Mouse (Mus musculus) limb, embryonic 12.5 days (tissue): Measurements from ENCODE around the gene Tyw5. TPM values are rescaled to one million over a fixed set of nuclear protein-coding genes. Genes with fewer than 3 reads are reported as not detected.

Source experiments
- ATAC-seq: fragments of 200-750 bp; cut with Nextera tagmentation; 2 replicates; pipeline ENCODE4 v1.8.0; 2017; ENCODE audit warnings: low read depth, moderate TSS enrichment; ENCODE audit not compliant: insufficient number of reproducible peaks, insufficient read depth, low FRiP score, low TSS enrichment
- H3K27ac ChIP-seq: fragments of 300-500 bp; sonication (generic); 2 replicates; pipeline ENCODE4 v1.5.1; 2016; ENCODE audit warnings: mild to moderate bottlenecking, moderate library complexity
- H3K27me3 ChIP-seq: fragments of 300-500 bp; sonication (generic); 2 replicates; pipeline ENCODE4 v1.6.1; 2016; ENCODE audit warnings: mild to moderate bottlenecking, moderate library complexity
- H3K36me3 ChIP-seq: fragments of 300-500 bp; sonication (generic); 2 replicates; pipeline ENCODE4 v1.6.1; 2016; ENCODE audit warnings: mild to moderate bottlenecking, moderate library complexity
- H3K4me1 ChIP-seq: fragments of 300-500 bp; sonication (generic); replicated peaks from 2 replicates; pipeline ENCODE4 v1.6.1; 2016
- H3K4me2 ChIP-seq: fragments of 300-500 bp; sonication (generic); 2 replicates; pipeline ENCODE4 v1.6.1; 2016; ENCODE audit warnings: mild to moderate bottlenecking, moderate library complexity
- H3K4me3 ChIP-seq: fragments of 300-500 bp; sonication (generic); replicated peaks from 2 replicates; pipeline ENCODE4 v1.5.1; 2016; ENCODE audit warnings: mild to moderate bottlenecking
- H3K9ac ChIP-seq: fragments of 300-500 bp; sonication (generic); replicated peaks from 2 replicates; pipeline ENCODE4 v1.6.1; 2016; ENCODE audit warnings: mild to moderate bottlenecking, moderate library complexity
- H3K9me3 ChIP-seq: fragments of 300-500 bp; sonication (generic); 2 replicates; pipeline ENCODE4 v1.6.1; 2016; ENCODE audit warnings: mild to moderate bottlenecking, moderate library complexity
- WGBS: fragments of 180-500 bp; shearing (Covaris S2); methylation state at CpG from one replicate; pipeline ENCODE4 v1.1.7; 2016; 5-methylcytosine and 5-hydroxymethylcytosine counted together
- polyA plus RNA-seq: library from polyadenylated mRNA; unstranded; fragments of >200 nt; fragmentation: Nextera tagmentation; extraction: Ambion mirVana; gene quantifications from 2 replicates; pipeline ENCODE4 v1.2.1, GENCODE M21; 2016

The Tyw5 gene
- polyA plus RNA-seq, 1 experiment from 2014 or later, result 30.5 TPM

DNA sequence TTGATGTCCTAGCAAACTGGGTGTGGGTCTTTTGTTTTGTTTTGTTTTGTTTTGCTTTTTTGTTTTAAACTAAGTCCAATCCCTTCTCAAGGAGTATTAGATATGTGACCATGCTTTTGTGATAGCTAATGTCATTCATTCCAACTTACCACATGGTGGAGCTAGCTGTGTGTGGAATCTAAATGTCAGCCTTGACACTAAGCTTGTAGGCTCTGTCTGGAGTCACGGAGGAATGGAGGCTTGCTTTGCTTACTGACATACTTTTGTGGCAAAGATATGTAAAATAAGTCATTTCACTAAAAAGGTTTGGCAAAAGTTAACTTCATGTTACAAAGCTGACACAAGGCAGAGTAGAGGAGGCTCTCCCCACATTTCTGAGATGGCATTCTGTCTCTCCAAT lies 16.8 kb upstream of the Tyw5 start:
- WGBS, result 20% methylated on average over 1 of the region's 1 CpGs
- Histone ChIP-seq H3K27ac (no peak overlapping the region), H3K4me1 (peaks cover 3% of the 10 kb centered on the region; the same call in 1 of the 2 replicates), H3K4me2 (no peak overlapping the region), H3K9ac (no peak overlapping the region), H3K36me3 (no peaks in the 10 kb centered on the region), H3K9me3 (no peaks in the 10 kb centered on the region), H3K4me3 (no peak overlapping the region), H3K27me3 (no peaks in the 10 kb centered on the region)
- ATAC-seq, result no peak

DNA sequence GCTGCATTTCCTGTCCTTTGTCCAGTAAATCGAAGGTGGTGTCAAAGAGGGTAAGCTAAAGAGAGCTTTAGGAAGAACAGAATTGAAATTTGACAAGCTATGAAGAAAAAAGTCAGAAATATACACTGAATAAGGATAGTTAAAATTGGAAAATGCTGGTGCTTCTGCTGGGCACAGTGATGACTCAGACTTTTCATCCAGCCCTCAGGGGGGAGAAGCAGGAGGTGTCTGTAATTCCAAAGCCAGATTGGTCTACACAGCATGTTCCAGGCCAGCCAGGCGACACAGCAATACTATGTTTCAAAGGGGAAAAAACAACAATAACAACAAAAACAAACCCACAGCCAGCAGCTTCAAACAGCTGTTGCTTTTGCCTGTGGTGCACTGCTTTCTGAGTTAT lies 6.5 kb upstream of the Tyw5 start:
- H3K9me3 ChIP-seq, result 0 out of 2 replicates have a peak, but pooled peaks cover 4% of the 10 kb centered on the region
- no peak for ATAC-seq
- H3K27me3 ChIP-seq, result no peaks in the 10 kb centered on the region
- H3K4me2 ChIP-seq, result no peak overlapping the region
- H3K27ac ChIP-seq, result no peak overlapping the region
- peaks cover 8% of the 10 kb centered on the region for H3K4me1 ChIP-seq
- no peak overlapping the region for H3K9ac ChIP-seq
- 89% methylated on average over 2 of the region's 2 CpGs for WGBS
- peaks cover 57% of the 10 kb centered on the region for H3K36me3 ChIP-seq
- no peak overlapping the region for H3K4me3 ChIP-seq

- no peak overlapping the region for H3K9ac ChIP-seq
- H3K27me3 ChIP-seq, result no peaks in the 10 kb centered on the region
- H3K27ac ChIP-seq, result no peak overlapping the region
- peaks cover 31% of the 10 kb centered on the region for H3K36me3 ChIP-seq
- H3K9me3 ChIP-seq, result no peaks in the 10 kb centered on the region
- ATAC-seq, result no peak
- no peak overlapping the region for H3K4me3 ChIP-seq
- 91% methylated on average over 2 of the region's 2 CpGs for WGBS
- peaks cover 20% of the 10 kb centered on the region for H3K4me1 ChIP-seq
- peak overlapping the region; percentile 78; the same call in 1 of the 2 replicates for H3K4me2 ChIP-seq
Measured at GRCm38 (mm10) chr1:57408994-57409393, 2.1 kb upstream of the Tyw5 start.

GRCm38 (mm10) chr1:57402116-57402515 lies 4.8 kb downstream of the Tyw5 start:
- H3K4me2 ChIP-seq, result no peak overlapping the region
- no peak overlapping the region for H3K4me3 ChIP-seq
- WGBS, result 92% methylated on average over 5 of the region's 5 CpGs
- no peaks in the 10 kb centered on the region; the same call in 1 of the 2 replicates for H3K4me1 ChIP-seq
- H3K36me3 ChIP-seq, result peaks cover 40% of the 10 kb centered on the region
- no peak for ATAC-seq
- H3K9me3 ChIP-seq, result no peaks in the 10 kb centered on the region
- H3K27me3 ChIP-seq, result no peaks in the 10 kb centered on the region
- H3K27ac ChIP-seq, result no peak overlapping the region
- H3K9ac ChIP-seq, result no peak overlapping the region

GRCm38 (mm10) chr1:57400877-57401276 lies 6.0 kb downstream of the Tyw5 start:
- H3K27me3 ChIP-seq, result no peaks in the 10 kb centered on the region
- H3K36me3 ChIP-seq, result peaks cover 50% of the 10 kb centered on the region
- no peaks in the 10 kb centered on the region; the same call in 1 of the 2 replicates for H3K4me1 ChIP-seq
- H3K27ac ChIP-seq, result no peak overlapping the region
- H3K9ac ChIP-seq, result no peak overlapping the region
- ATAC-seq, result no peak
- H3K9me3 ChIP-seq, result no peaks in the 10 kb centered on the region
- H3K4me3 ChIP-seq, result no peak overlapping the region
- H3K4me2 ChIP-seq, result no peak overlapping the region
- 92% methylated on average over 2 of the region's 2 CpGs for WGBS

GRCm38 (mm10) chr1:57400321-57400720 lies 6.6 kb downstream of the Tyw5 start:
- Histone ChIP-seq H3K9ac (no peak overlapping the region), H3K27ac (no peak overlapping the region), H3K36me3 (peaks cover 53% of the 10 kb centered on the region), H3K27me3 (no peaks in the 10 kb centered on the region), H3K4me1 (no peaks in the 10 kb centered on the region), H3K4me3 (no peak overlapping the region), H3K9me3 (no peaks in the 10 kb centered on the region), H3K4me2 (no peak overlapping the region)
- WGBS, result 98% methylated on average over 2 of the region's 2 CpGs
- no peak for ATAC-seq

DNA sequence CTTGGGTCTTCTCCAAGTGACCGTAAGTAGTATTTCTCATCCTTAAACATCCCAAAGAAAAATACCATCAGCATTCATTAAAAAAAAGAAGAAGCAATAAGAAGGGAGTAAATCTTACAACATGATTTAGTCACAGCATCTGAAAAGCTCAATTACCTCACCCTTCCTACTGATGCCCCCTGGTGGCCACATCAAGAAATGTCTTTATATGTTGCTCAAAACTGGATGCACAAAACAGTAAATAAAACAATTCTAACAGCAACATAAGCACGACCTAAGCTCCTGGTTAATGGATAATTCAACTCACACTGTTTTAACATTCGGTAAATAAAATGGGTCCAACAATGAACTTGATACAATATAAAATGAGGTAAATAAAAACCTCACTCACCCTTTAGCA lies 12.8 kb downstream of the Tyw5 start:
- Histone ChIP-seq H3K4me3 (no peak overlapping the region), H3K36me3 (peaks cover 68% of the 10 kb centered on the region), H3K4me2 (no peak overlapping the region), H3K4me1 (no peaks in the 10 kb centered on the region), H3K27me3 (no peaks in the 10 kb centered on the region), H3K27ac (no peak overlapping the region), H3K9ac (no peak overlapping the region), H3K9me3 (no peaks in the 10 kb centered on the region)
- no peak for ATAC-seq
- WGBS, result 64% methylated on average over 3 of the region's 3 CpGs

- Histone ChIP-seq H3K4me3 (no peak overlapping the region), H3K9ac (no peak overlapping the region), H3K27me3 (no peaks in the 10 kb centered on the region), H3K4me2 (no peak overlapping the region), H3K27ac (no peak overlapping the region), H3K9me3 (no peaks in the 10 kb centered on the region), H3K4me1 (no peaks in the 10 kb centered on the region), H3K36me3 (peaks cover 65% of the 10 kb centered on the region)
- 86% methylated on average over 4 of the region's 4 CpGs for WGBS
- no peak for ATAC-seq
Measured at GRCm38 (mm10) chr1:57392417-57392816, 14.5 kb downstream of the Tyw5 start.

- Histone ChIP-seq H3K36me3 (peaks cover 55% of the 10 kb centered on the region), H3K9me3 (no peaks in the 10 kb centered on the region), H3K27ac (no peak overlapping the region), H3K27me3 (no peaks in the 10 kb centered on the region), H3K4me1 (no peaks in the 10 kb centered on the region), H3K4me2 (no peak overlapping the region), H3K9ac (no peak overlapping the region), H3K4me3 (no peak overlapping the region)
- 97% methylated on average over 4 of the region's 4 CpGs for WGBS
- ATAC-seq, result no peak
Measured at GRCm38 (mm10) chr1:57390993-57391790, 15.7 kb downstream of the Tyw5 start.

DNA sequence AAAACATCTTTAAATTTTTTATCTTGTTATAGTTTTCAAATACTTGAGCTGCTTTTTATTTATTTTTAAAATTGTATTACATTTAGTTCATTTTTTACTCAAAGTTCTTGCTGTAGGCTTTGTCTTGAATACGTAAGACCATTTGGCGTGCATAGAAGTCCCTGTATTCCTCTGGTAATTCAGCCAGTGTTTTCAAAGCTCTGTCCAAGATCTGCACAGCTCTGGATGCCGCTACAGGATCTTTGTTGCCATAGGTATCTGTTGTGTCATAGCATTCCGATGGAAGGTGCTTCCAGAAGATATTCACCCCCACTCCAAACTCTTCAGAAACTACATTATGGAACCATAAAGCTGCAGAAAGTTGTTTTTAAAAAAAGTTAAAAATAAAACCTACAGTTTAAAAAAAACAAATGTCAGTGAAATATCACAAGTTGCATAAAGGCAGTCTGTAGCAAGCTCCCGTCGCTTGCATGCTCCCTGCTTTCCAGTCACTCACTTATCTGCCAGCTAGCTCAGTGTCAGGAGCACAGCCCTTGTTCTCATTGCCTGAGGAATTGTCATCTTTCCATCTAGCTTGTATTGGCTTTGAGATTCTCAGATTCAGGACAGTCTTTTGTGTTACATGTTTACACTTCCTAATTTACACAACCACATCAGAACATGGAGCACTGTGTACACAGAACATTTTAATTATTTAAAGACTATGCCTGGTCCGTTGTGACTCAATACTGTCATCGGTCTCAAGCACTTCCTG lies 18.3 kb downstream of the Tyw5 start:
- Histone ChIP-seq H3K4me2 (no peak overlapping the region), H3K9me3 (no peaks in the 10 kb centered on the region), H3K27me3 (no peaks in the 10 kb centered on the region), H3K4me1 (no peaks in the 10 kb centered on the region), H3K4me3 (no peak overlapping the region), H3K36me3 (peaks cover 50% of the 10 kb centered on the region), H3K9ac (no peak overlapping the region), H3K27ac (no peak overlapping the region)
- ATAC-seq, result no peak
- 94% methylated on average over 8 of the region's 8 CpGs for WGBS

- ATAC-seq, result no peak
- Histone ChIP-seq H3K36me3 (peaks cover 43% of the 10 kb centered on the region), H3K9ac (no peak overlapping the region)
Measured at GRCm38 (mm10) chr1:57387876-57388275, 19.0 kb downstream of the Tyw5 start.

More at GRCm38 (mm10) chr1:57387876-57388275, 19.0 kb downstream of the Tyw5 start:
- Histone ChIP-seq H3K9me3 (no peaks in the 10 kb centered on the region), H3K4me2 (no peak overlapping the region), H3K27ac (no peak overlapping the region), H3K4me1 (no peaks in the 10 kb centered on the region), H3K4me3 (no peak overlapping the region), H3K27me3 (no peaks in the 10 kb centered on the region)
- WGBS, result 89% methylated on average over 2 of the region's 2 CpGs
